Mouse (Mus musculus): Measurements from ENCODE around the gene Clnk. TPM values are rescaled to one million over a fixed set of nuclear protein-coding genes. Genes with fewer than 3 reads are reported as not detected.
A peak's percentile ranks its signal among the peaks of the same experiment; 100 is the strongest.

Clnk gene
- polyA plus RNA-seq, 1 experiment from 2014 or later, result 0.08 TPM

- H3K36me3 ChIP-seq, result no peaks in the 10 kb centered on the region
- H3K9ac ChIP-seq, result no peak overlapping the region
- H3K4me3 ChIP-seq, result no peak overlapping the region
- H3K4me2 ChIP-seq, result no peak overlapping the region
- H3K9me3 ChIP-seq, result no peaks in the 10 kb centered on the region
- no peak overlapping the region for H3K27ac ChIP-seq (replicated peaks)
- 65% methylated on average over 2 of the region's 2 CpGs for WGBS
- H3K27me3 ChIP-seq (replicated peaks), result peaks cover 10% of the 10 kb centered on the region; the same call in 1 of the 2 replicates
- ATAC-seq (ENCODE audit: extremely low read depth, insufficient number of reproducible peaks, low FRiP score, low TSS enrichment), result no peak
- H3K4me1 ChIP-seq, result peaks cover 7% of the 10 kb centered on the region
Measured at GRCm38 (mm10) chr5:38791116-38791515, 85.5 kb downstream of the Clnk start.

GRCm38 (mm10) chr5:38788820-38789219 is 87.8 kb downstream of the Clnk start:
- Histone ChIP-seq H3K36me3 (no peaks in the 10 kb centered on the region), H3K27me3 (replicated peaks) (peaks cover 12% of the 10 kb centered on the region; the same call in 1 of the 2 replicates), H3K27ac (replicated peaks) (no peak overlapping the region), H3K4me2 (no peak overlapping the region), H3K4me1 (peaks cover 7% of the 10 kb centered on the region), H3K4me3 (no peak overlapping the region), H3K9me3 (no peaks in the 10 kb centered on the region), H3K9ac (no peak overlapping the region)
- no peak for ATAC-seq (ENCODE audit: extremely low read depth, insufficient number of reproducible peaks, low FRiP score, low TSS enrichment)
- WGBS, result 81% methylated on average over 5 of the region's 5 CpGs

GRCm38 (mm10) chr5:38787851-38788520 is 88.6 kb downstream of the Clnk start:
- peaks cover 7% of the 10 kb centered on the region for H3K4me1 ChIP-seq
- H3K4me2 ChIP-seq, result peak overlapping the region; percentile 53
- ATAC-seq (ENCODE audit: extremely low read depth, insufficient number of reproducible peaks, low FRiP score, low TSS enrichment), result no peak
- peak overlapping the region; percentile 21; the same call in 1 of the 2 replicates for H3K4me3 ChIP-seq
- no peak overlapping the region for H3K9ac ChIP-seq
- WGBS, result 16% methylated on average over 15 of the region's 15 CpGs
- no peak overlapping the region for H3K27ac ChIP-seq (replicated peaks)
- H3K36me3 ChIP-seq, result no peaks in the 10 kb centered on the region
- peaks cover 12% of the 10 kb centered on the region; the same call in 1 of the 2 replicates for H3K27me3 ChIP-seq (replicated peaks)
- no peaks in the 10 kb centered on the region for H3K9me3 ChIP-seq

GRCm38 (mm10) chr5:38786126-38786525 is 90.5 kb downstream of the Clnk start:
- no peak overlapping the region for H3K9ac ChIP-seq
- no peak overlapping the region for H3K4me3 ChIP-seq
- ATAC-seq (ENCODE audit: extremely low read depth, insufficient number of reproducible peaks, low FRiP score, low TSS enrichment), result no peak
- H3K36me3 ChIP-seq, result no peaks in the 10 kb centered on the region
- H3K9me3 ChIP-seq, result no peaks in the 10 kb centered on the region
- no peak overlapping the region for H3K27ac ChIP-seq (replicated peaks)
- H3K4me1 ChIP-seq, result peaks cover 7% of the 10 kb centered on the region
- peaks cover 12% of the 10 kb centered on the region; the same call in 1 of the 2 replicates for H3K27me3 ChIP-seq (replicated peaks)
- WGBS, result 86% methylated on average over 15 of the region's 15 CpGs
- no peak overlapping the region for H3K4me2 ChIP-seq

- WGBS, result 80% methylated on average over 8 of the region's 8 CpGs
- ATAC-seq (ENCODE audit: extremely low read depth, insufficient number of reproducible peaks, low FRiP score, low TSS enrichment), result no peak
Measured at GRCm38 (mm10) chr5:38785686-38786085, 90.9 kb downstream of the Clnk start.

GRCm38 (mm10) chr5:38781813-38782212 is 94.8 kb downstream of the Clnk start:
- Histone ChIP-seq H3K27ac (replicated peaks) (no peak overlapping the region), H3K36me3 (no peaks in the 10 kb centered on the region), H3K4me3 (no peak overlapping the region), H3K9ac (no peak overlapping the region), H3K4me1 (peaks cover 19% of the 10 kb centered on the region), H3K27me3 (replicated peaks) (peaks cover 9% of the 10 kb centered on the region; the same call in 1 of the 2 replicates), H3K4me2 (no peak overlapping the region), H3K9me3 (no peaks in the 10 kb centered on the region)
- no peak for ATAC-seq (ENCODE audit: extremely low read depth, insufficient number of reproducible peaks, low FRiP score, low TSS enrichment)
- WGBS, result 28% methylated on average over 4 of the region's 4 CpGs

More at GRCm38 (mm10) chr5:38785686-38786085, 90.9 kb downstream of the Clnk start:
- Histone ChIP-seq H3K36me3 (no peaks in the 10 kb centered on the region), H3K4me2 (no peak overlapping the region), H3K4me3 (no peak overlapping the region), H3K9ac (no peak overlapping the region), H3K9me3 (no peaks in the 10 kb centered on the region), H3K4me1 (peaks cover 10% of the 10 kb centered on the region), H3K27me3 (replicated peaks) (peaks cover 12% of the 10 kb centered on the region; the same call in 1 of the 2 replicates), H3K27ac (replicated peaks) (no peak overlapping the region)

GRCm38 (mm10) chr5:38780631-38781030 is 96.0 kb downstream of the Clnk start:
- no peak overlapping the region for H3K9ac ChIP-seq
- ATAC-seq (ENCODE audit: extremely low read depth, insufficient number of reproducible peaks, low FRiP score, low TSS enrichment), result no peak
- 0 out of 2 replicates have a peak overlapping the region, but pooled peaks have one; percentile 37 for H3K27ac ChIP-seq (replicated peaks)
- H3K4me3 ChIP-seq, result no peak overlapping the region
- WGBS, result 40% methylated on average over 8 of the region's 8 CpGs
- no peaks in the 10 kb centered on the region for H3K36me3 ChIP-seq
- H3K4me1 ChIP-seq, result peaks cover 19% of the 10 kb centered on the region
- H3K27me3 ChIP-seq (replicated peaks), result no peaks in the 10 kb centered on the region
- H3K9me3 ChIP-seq, result no peaks in the 10 kb centered on the region
- no peak overlapping the region for H3K4me2 ChIP-seq

GRCm38 (mm10) chr5:38780045-38780444 is 96.6 kb downstream of the Clnk start:
- 32% methylated on average over 3 of the region's 3 CpGs for WGBS
- H3K27ac ChIP-seq (replicated peaks), result peak overlapping the region; percentile 51; the same call in 1 of the 2 replicates
- no peak for ATAC-seq (ENCODE audit: extremely low read depth, insufficient number of reproducible peaks, low FRiP score, low TSS enrichment)

GRCm38 (mm10) chr5:38775500-38775899 is 101.1 kb downstream of the Clnk start:
- no peak overlapping the region for H3K4me3 ChIP-seq
- no peak overlapping the region for H3K27ac ChIP-seq (replicated peaks)
- H3K4me1 ChIP-seq, result peaks cover 14% of the 10 kb centered on the region
- 71% methylated on average over 10 of the region's 10 CpGs for WGBS
- H3K27me3 ChIP-seq (replicated peaks), result no peaks in the 10 kb centered on the region
- H3K36me3 ChIP-seq, result no peaks in the 10 kb centered on the region
- no peak overlapping the region for H3K4me2 ChIP-seq
- ATAC-seq (ENCODE audit: extremely low read depth, insufficient number of reproducible peaks, low FRiP score, low TSS enrichment), result no peak
- H3K9me3 ChIP-seq, result no peaks in the 10 kb centered on the region
- H3K9ac ChIP-seq, result no peak overlapping the region

More at GRCm38 (mm10) chr5:38780045-38780444, 96.6 kb downstream of the Clnk start:
- Histone ChIP-seq H3K9ac (no peak overlapping the region), H3K4me2 (no peak overlapping the region), H3K36me3 (no peaks in the 10 kb centered on the region), H3K4me1 (peaks cover 19% of the 10 kb centered on the region), H3K4me3 (no peak overlapping the region), H3K27me3 (replicated peaks) (no peaks in the 10 kb centered on the region), H3K9me3 (no peaks in the 10 kb centered on the region)

- Histone ChIP-seq H3K36me3 (no peaks in the 10 kb centered on the region), H3K27ac (replicated peaks) (no peak overlapping the region), H3K27me3 (replicated peaks) (no peaks in the 10 kb centered on the region), H3K9me3 (no peaks in the 10 kb centered on the region), H3K4me3 (no peak overlapping the region), H3K4me2 (no peak overlapping the region), H3K9ac (no peak overlapping the region), H3K4me1 (no peaks in the 10 kb centered on the region)
- ATAC-seq (ENCODE audit: extremely low read depth, insufficient number of reproducible peaks, low FRiP score, low TSS enrichment), result no peak
- 9% methylated on average over 3 of the region's 3 CpGs for WGBS
Measured at GRCm38 (mm10) chr5:38754950-38755349, 121.7 kb downstream of the Clnk start.

- Histone ChIP-seq H3K27me3 (replicated peaks) (no peaks in the 10 kb centered on the region), H3K27ac (replicated peaks) (no peak overlapping the region), H3K36me3 (no peaks in the 10 kb centered on the region), H3K9me3 (no peaks in the 10 kb centered on the region), H3K4me2 (no peak overlapping the region), H3K4me3 (no peak overlapping the region), H3K4me1 (no peaks in the 10 kb centered on the region), H3K9ac (no peak overlapping the region)
- no peak for ATAC-seq (ENCODE audit: extremely low read depth, insufficient number of reproducible peaks, low FRiP score, low TSS enrichment)
- 17% methylated on average over 4 of the region's 4 CpGs for WGBS
Measured at GRCm38 (mm10) chr5:38752749-38753148, 123.9 kb downstream of the Clnk start.
